Mouse (Mus musculus): ENCODE measurements around the gene Rreb1. TPM values are rescaled to one million over a fixed set of nuclear protein-coding genes. Genes with fewer than 3 reads are reported as not detected.

Rreb1 gene
- polyA plus RNA-seq, 1 experiment from 2014 or later = 5.4 TPM

DNA sequence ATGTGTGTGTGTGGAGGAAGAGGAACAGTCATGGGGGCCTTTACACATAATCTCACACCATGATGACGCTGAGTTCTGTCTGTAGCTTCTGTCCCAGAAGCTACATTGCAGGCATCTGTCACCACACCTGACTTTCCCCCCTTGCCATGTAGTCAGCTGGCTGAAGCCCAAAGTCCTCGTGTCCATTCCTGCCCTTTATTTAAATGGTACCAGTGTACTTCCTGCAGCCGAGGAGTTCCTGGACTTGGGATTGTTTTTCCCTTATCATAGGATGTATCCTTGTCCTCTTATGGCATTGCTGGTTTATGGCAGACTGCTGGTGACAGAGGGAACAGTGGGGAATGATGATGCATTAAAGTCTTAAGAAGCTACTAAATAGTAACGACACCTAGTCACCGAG lies 120.6 kb downstream of the Rreb1 start:
- Histone ChIP-seq H3K9ac (ENCODE audit: low read length) (no peak overlapping the region), H3K36me3 (ENCODE audit: control insufficient read depth, insufficient read depth, low read length) (peaks cover 3% of the 10 kb centered on the region; the same call in 1 of the 2 replicates), H3K27ac (replicated peaks; ENCODE audit: low read depth, low read length) (no peak overlapping the region), H3K4me1 (ENCODE audit: control insufficient read depth, insufficient read depth, low read length) (no peaks in the 10 kb centered on the region), H3K27me3 (ENCODE audit: control insufficient read depth, insufficient read depth, low read length) (no peaks in the 10 kb centered on the region), H3K9me3 (ENCODE audit: control insufficient read depth, low read length) (no peaks in the 10 kb centered on the region), H3K4me2 (ENCODE audit: low read depth, severe bottlenecking) (no peak overlapping the region), H3K4me3 (ENCODE audit: low read depth, low read length) (no peak overlapping the region)
- ATAC-seq (ENCODE audit: insufficient number of reproducible peaks, low FRiP score, low TSS enrichment, low read depth) (no peak), DNase-seq (ENCODE audit: low spot score) (no peak)
- 89% methylated on average over 5 of the region's 5 CpGs for WGBS

DNA sequence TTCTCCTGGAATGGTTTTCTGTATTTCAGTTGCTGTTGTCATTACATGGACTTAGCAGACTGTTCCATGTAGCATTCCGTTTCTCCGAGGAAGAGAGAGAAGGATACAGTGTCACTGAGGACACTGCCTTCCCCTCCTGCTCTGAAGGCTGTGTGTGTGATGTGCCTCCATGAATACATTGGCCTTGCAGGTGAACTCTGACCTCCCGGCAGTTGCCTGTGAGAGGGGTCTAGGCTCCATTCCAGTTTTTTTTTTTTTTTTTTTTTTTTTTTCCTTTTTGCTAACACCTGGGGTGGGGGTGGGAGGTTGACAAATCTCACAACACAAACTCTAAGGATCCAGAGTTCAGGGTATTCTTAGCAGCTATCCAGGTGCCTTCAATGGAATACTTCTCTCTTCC lies 124.8 kb downstream of the Rreb1 start:
- H3K27ac ChIP-seq (replicated peaks; ENCODE audit: low read depth, low read length) = no peak overlapping the region
- H3K27me3 ChIP-seq (ENCODE audit: control insufficient read depth, insufficient read depth, low read length) = no peaks in the 10 kb centered on the region
- no peak overlapping the region for H3K4me2 ChIP-seq (ENCODE audit: low read depth, severe bottlenecking)
- ATAC-seq (ENCODE audit: insufficient number of reproducible peaks, low FRiP score, low TSS enrichment, low read depth) (no peak), DNase-seq (ENCODE audit: low spot score) (no peak)
- no peaks in the 10 kb centered on the region for H3K4me1 ChIP-seq (ENCODE audit: control insufficient read depth, insufficient read depth, low read length)
- H3K4me3 ChIP-seq (ENCODE audit: low read depth, low read length) = no peak overlapping the region
- H3K36me3 ChIP-seq (ENCODE audit: control insufficient read depth, insufficient read depth, low read length) = peaks cover 2% of the 10 kb centered on the region; the same call in 1 of the 2 replicates
- no peaks in the 10 kb centered on the region for H3K9me3 ChIP-seq (ENCODE audit: control insufficient read depth, low read length)
- 89% methylated on average over 3 of the region's 3 CpGs for WGBS
- no peak overlapping the region for H3K9ac ChIP-seq (ENCODE audit: low read length)

DNA sequence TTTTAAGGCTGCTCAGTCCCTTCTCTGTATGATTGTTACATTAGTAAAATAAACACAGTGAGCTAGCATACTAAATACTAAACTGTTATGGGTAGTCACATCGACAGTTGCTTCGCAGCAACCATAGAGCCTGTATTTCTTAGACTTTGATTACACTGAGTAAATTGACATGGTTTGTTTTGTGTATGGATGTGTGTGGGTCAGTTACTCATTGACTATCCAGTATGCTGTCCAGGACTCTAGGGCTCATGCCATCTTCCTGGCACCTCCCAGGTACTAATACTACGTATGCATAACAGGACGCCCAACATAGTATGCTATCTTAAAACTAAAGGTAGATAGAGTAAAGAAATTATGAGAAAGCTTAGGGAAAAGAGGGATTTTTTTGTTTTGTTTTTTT lies 125.3 kb downstream of the Rreb1 start:
- no peak overlapping the region for H3K27ac ChIP-seq (replicated peaks; ENCODE audit: low read depth, low read length)
- 95% methylated on average over 4 of the region's 4 CpGs for WGBS
- no peak overlapping the region for H3K4me3 ChIP-seq (ENCODE audit: low read depth, low read length)
- H3K36me3 ChIP-seq (ENCODE audit: control insufficient read depth, insufficient read depth, low read length) = peaks cover 2% of the 10 kb centered on the region; the same call in 1 of the 2 replicates
- H3K4me1 ChIP-seq (ENCODE audit: control insufficient read depth, insufficient read depth, low read length) = no peaks in the 10 kb centered on the region
- ATAC-seq (ENCODE audit: insufficient number of reproducible peaks, low FRiP score, low TSS enrichment, low read depth) (no peak), DNase-seq (ENCODE audit: low spot score) (no peak)
- H3K27me3 ChIP-seq (ENCODE audit: control insufficient read depth, insufficient read depth, low read length) = no peaks in the 10 kb centered on the region
- H3K9ac ChIP-seq (ENCODE audit: low read length) = no peak overlapping the region
- no peaks in the 10 kb centered on the region for H3K9me3 ChIP-seq (ENCODE audit: control insufficient read depth, low read length)
- no peak overlapping the region for H3K4me2 ChIP-seq (ENCODE audit: low read depth, severe bottlenecking)

DNA sequence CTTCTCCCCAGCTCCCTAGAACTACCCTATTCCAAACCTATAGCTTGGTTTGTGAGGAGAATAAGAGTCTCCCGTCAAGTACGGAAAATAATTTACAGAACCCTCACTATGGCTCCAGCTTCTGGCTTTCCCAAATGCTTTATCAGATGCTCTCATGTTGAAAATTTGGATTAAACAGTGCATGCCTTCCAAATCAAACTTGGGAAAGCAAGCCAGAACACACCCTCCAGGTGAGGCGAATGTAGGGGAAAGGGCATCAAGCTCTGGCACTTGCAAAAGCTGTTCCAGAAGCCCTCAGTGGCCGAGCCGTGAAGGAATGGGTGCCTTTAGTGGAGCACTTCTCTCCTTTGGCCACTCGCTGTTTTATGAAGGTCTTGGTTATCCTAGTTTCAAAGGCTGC lies 126.2 kb downstream of the Rreb1 start:
- H3K4me2 ChIP-seq (ENCODE audit: low read depth, severe bottlenecking) = no peak overlapping the region
- no peak overlapping the region for H3K4me3 ChIP-seq (ENCODE audit: low read depth, low read length)
- H3K27me3 ChIP-seq (ENCODE audit: control insufficient read depth, insufficient read depth, low read length) = no peaks in the 10 kb centered on the region
- DNase-seq (ENCODE audit: low spot score) (no peak), ATAC-seq (ENCODE audit: insufficient number of reproducible peaks, low FRiP score, low TSS enrichment, low read depth) (no peak)
- no peaks in the 10 kb centered on the region for H3K9me3 ChIP-seq (ENCODE audit: control insufficient read depth, low read length)
- no peak overlapping the region for H3K27ac ChIP-seq (replicated peaks; ENCODE audit: low read depth, low read length)
- H3K9ac ChIP-seq (ENCODE audit: low read length) = no peak overlapping the region
- H3K36me3 ChIP-seq (ENCODE audit: control insufficient read depth, insufficient read depth, low read length) = peaks cover 2% of the 10 kb centered on the region; the same call in 1 of the 2 replicates
- WGBS = 96% methylated on average over 6 of the region's 6 CpGs
- no peaks in the 10 kb centered on the region for H3K4me1 ChIP-seq (ENCODE audit: control insufficient read depth, insufficient read depth, low read length)

DNA sequence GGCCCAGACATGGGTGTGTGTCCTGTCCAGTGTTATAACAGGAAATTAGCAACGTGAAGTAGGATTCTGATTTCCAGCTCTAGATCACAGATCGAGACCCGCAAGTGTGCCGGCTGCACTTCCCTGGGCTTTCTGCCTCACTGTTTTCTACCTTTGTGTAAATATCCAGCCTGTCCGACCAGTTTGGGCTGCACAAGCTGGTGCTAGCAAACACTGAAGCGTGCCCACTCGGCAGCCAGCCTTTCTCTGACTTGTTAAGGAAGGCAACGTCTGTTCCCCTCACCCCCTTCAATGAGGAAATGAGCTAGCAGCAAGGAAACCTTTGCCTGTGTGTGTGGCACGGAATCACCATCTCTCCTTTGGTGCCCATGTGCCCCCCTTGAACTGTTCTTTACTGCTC lies 129.9 kb downstream of the Rreb1 start:
- H3K4me1 ChIP-seq (ENCODE audit: control insufficient read depth, insufficient read depth, low read length) = no peaks in the 10 kb centered on the region
- H3K9ac ChIP-seq (ENCODE audit: low read length) = no peak overlapping the region
- H3K4me3 ChIP-seq (ENCODE audit: low read depth, low read length) = no peak overlapping the region
- H3K9me3 ChIP-seq (ENCODE audit: control insufficient read depth, low read length) = no peaks in the 10 kb centered on the region
- WGBS = 88% methylated on average over 9 of the region's 9 CpGs
- ATAC-seq (ENCODE audit: insufficient number of reproducible peaks, low FRiP score, low TSS enrichment, low read depth) (no peak), DNase-seq (ENCODE audit: low spot score) (no peak)
- no peak overlapping the region for H3K27ac ChIP-seq (replicated peaks; ENCODE audit: low read depth, low read length)
- H3K36me3 ChIP-seq (ENCODE audit: control insufficient read depth, insufficient read depth, low read length) = peaks cover 2% of the 10 kb centered on the region; the same call in 1 of the 2 replicates
- no peak overlapping the region for H3K4me2 ChIP-seq (ENCODE audit: low read depth, severe bottlenecking)
- H3K27me3 ChIP-seq (ENCODE audit: control insufficient read depth, insufficient read depth, low read length) = no peaks in the 10 kb centered on the region

DNA sequence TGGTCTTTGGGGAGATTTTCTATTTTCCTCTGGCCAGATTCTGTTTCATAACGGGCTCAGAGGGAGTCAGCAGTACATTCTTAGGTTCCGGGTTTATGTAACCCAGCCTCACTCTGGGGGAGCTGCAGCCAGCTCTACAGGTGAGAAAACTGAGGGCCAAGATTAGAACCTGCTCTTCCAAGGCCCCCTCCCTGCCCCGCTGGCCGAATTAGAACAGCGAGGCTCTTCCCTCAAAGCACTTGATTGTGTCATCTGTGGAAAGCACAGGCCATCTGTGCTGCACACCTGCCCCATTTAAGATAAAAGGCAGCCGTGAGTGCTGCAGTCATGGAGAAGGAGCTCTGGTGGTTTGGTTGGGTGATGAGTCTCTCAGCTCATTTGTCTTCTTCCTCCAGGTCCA lies 130.3 kb downstream of the Rreb1 start:
- H3K36me3 ChIP-seq (ENCODE audit: control insufficient read depth, insufficient read depth, low read length) = peaks cover 2% of the 10 kb centered on the region; the same call in 1 of the 2 replicates
- 78% methylated on average over 6 of the region's 6 CpGs for WGBS
- no peak for ATAC-seq (ENCODE audit: insufficient number of reproducible peaks, low FRiP score, low TSS enrichment, low read depth)

DNA sequence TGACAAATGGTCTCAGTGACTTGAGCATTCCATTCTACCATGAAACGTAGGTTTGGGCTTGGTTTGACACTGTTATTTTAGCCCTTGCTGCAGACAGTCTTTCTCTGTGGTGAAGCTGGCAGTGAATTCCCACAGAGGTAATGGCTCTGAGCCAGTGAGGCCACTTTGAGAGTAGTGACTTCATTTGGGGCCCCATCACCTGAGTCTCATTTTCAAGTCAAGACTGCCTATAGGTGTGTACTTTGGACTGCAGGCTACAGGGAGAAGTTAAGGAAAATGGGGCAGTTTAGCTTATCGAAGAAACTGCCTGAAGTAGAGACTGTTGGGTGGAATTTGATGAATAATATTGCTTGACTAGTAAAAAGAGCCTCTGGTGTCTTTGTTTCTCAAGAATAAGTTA lies 131.0 kb downstream of the Rreb1 start:
- Histone ChIP-seq H3K9ac (ENCODE audit: low read length) (no peak overlapping the region), H3K36me3 (ENCODE audit: control insufficient read depth, insufficient read depth, low read length) (peaks cover under 1% of the 10 kb centered on the region; the same call in 1 of the 2 replicates), H3K4me1 (ENCODE audit: control insufficient read depth, insufficient read depth, low read length) (no peaks in the 10 kb centered on the region), H3K4me2 (ENCODE audit: low read depth, severe bottlenecking) (no peak overlapping the region), H3K4me3 (ENCODE audit: low read depth, low read length) (no peak overlapping the region), H3K27ac (replicated peaks; ENCODE audit: low read depth, low read length) (no peak overlapping the region), H3K9me3 (ENCODE audit: control insufficient read depth, low read length) (no peaks in the 10 kb centered on the region), H3K27me3 (ENCODE audit: control insufficient read depth, insufficient read depth, low read length) (no peaks in the 10 kb centered on the region)
- DNase-seq (ENCODE audit: low spot score) = no peak
- ATAC-seq (ENCODE audit: insufficient number of reproducible peaks, low FRiP score, low TSS enrichment, low read depth) = no peak
- 80% methylated on average over 2 of the region's 2 CpGs for WGBS

More for the DNA sequence above, 130.3 kb downstream of the Rreb1 start:
- no peak overlapping the region for H3K4me3 ChIP-seq (ENCODE audit: low read depth, low read length)
- H3K9ac ChIP-seq (ENCODE audit: low read length) = no peak overlapping the region
- no peak for DNase-seq (ENCODE audit: low spot score)
- no peaks in the 10 kb centered on the region for H3K9me3 ChIP-seq (ENCODE audit: control insufficient read depth, low read length)
- H3K27me3 ChIP-seq (ENCODE audit: control insufficient read depth, insufficient read depth, low read length) = no peaks in the 10 kb centered on the region
- H3K27ac ChIP-seq (replicated peaks; ENCODE audit: low read depth, low read length) = no peak overlapping the region
- no peak overlapping the region for H3K4me2 ChIP-seq (ENCODE audit: low read depth, severe bottlenecking)
- no peaks in the 10 kb centered on the region for H3K4me1 ChIP-seq (ENCODE audit: control insufficient read depth, insufficient read depth, low read length)

DNA sequence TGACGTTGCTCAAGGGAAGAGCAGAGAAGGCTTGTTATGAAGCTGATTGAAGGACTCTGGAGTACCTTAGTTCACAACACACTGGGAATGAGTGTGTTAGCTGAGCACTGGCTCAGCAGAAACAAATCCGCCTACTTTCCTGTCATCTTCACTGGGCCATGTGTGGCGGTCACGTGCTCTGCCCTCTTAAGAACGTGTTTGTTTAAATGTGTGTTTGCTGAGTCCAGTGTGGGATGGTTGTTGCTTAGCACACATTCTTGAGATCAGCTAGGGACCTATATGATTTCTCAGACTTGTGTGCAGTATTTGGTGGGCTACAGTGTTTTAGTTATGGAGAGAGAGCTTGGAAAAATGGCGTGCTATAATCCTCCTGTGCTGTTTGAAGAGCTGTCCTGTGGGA lies 133.8 kb downstream of the Rreb1 start:
- no peaks in the 10 kb centered on the region for H3K27me3 ChIP-seq (ENCODE audit: control insufficient read depth, insufficient read depth, low read length)
- no peak overlapping the region for H3K4me2 ChIP-seq (ENCODE audit: low read depth, severe bottlenecking)
- H3K27ac ChIP-seq (replicated peaks; ENCODE audit: low read depth, low read length) = no peak overlapping the region
- WGBS = 90% methylated on average over 6 of the region's 6 CpGs
- no peak overlapping the region for H3K4me3 ChIP-seq (ENCODE audit: low read depth, low read length)
- DNase-seq (ENCODE audit: low spot score) = no peak
- no peaks in the 10 kb centered on the region for H3K9me3 ChIP-seq (ENCODE audit: control insufficient read depth, low read length)
- H3K4me1 ChIP-seq (ENCODE audit: control insufficient read depth, insufficient read depth, low read length) = no peaks in the 10 kb centered on the region
- H3K36me3 ChIP-seq (ENCODE audit: control insufficient read depth, insufficient read depth, low read length) = peaks cover 7% of the 10 kb centered on the region; the same call in 1 of the 2 replicates
- no peak overlapping the region for H3K9ac ChIP-seq (ENCODE audit: low read length)
- no peak for ATAC-seq (ENCODE audit: insufficient number of reproducible peaks, low FRiP score, low TSS enrichment, low read depth)

Measured in limb, embryonic 11.5 days (tissue).